Mouse (Mus musculus) midbrain, embryonic 15.5 days (tissue): ENCODE results near the gene Pou2f1. TPM values are rescaled to one million over a fixed set of nuclear protein-coding genes. Genes with fewer than 3 reads are reported as not detected.

Experiments used
- ATAC-seq: fragments of 200-750 bp; cut with Nextera tagmentation; replicated peaks from 2 replicates; pipeline ENCODE4 v1.8.0; 2017; ENCODE audit warnings: moderate TSS enrichment
- H3K27ac ChIP-seq: fragments of 300-500 bp; sonication (generic); 2 replicates; pipeline ENCODE4 v1.5.1; 2015; ENCODE audit warnings: mild to moderate bottlenecking, inconsistent platforms
- H3K27me3 ChIP-seq: fragments of 300-500 bp; sonication (generic); replicated peaks from 2 replicates; pipeline ENCODE4 v1.6.1; 2015; ENCODE audit warnings: inconsistent platforms
- H3K36me3 ChIP-seq: fragments of 300-500 bp; sonication (generic); replicated peaks from 2 replicates; pipeline ENCODE4 v1.6.1; 2015; ENCODE audit warnings: inconsistent platforms
- H3K4me1 ChIP-seq: fragments of 300-500 bp; sonication (generic); 2 replicates; pipeline ENCODE4 v1.6.1; 2015; ENCODE audit warnings: inconsistent platforms
- H3K4me2 ChIP-seq: fragments of 300-500 bp; sonication (generic); 2 replicates; pipeline ENCODE4 v1.6.1; 2015; ENCODE audit warnings: inconsistent platforms, mild to moderate bottlenecking, moderate library complexity
- H3K4me3 ChIP-seq: fragments of 300-500 bp; sonication (generic); 2 replicates; pipeline ENCODE4 v1.5.1; 2015; ENCODE audit warnings: mild to moderate bottlenecking, inconsistent platforms
- H3K9ac ChIP-seq: fragments of 300-500 bp; sonication (generic); 2 replicates; pipeline ENCODE4 v1.6.1; 2015; ENCODE audit warnings: mild to moderate bottlenecking, inconsistent platforms
- H3K9me3 ChIP-seq: fragments of 300-500 bp; sonication (generic); 2 replicates; pipeline ENCODE4 v1.6.1; 2016; ENCODE audit warnings: inconsistent platforms
- WGBS: fragments of 180-500 bp; shearing (Covaris S2); methylation state at CpG from one replicate; pipeline ENCODE4 v1.1.7; 2015; ENCODE audit warnings: mixed read lengths; 5-methylcytosine and 5-hydroxymethylcytosine counted together
- polyA plus RNA-seq: library from polyadenylated mRNA; unstranded; fragments of >200 nt; fragmentation: Nextera tagmentation; extraction: Ambion mirVana; gene quantifications from 2 replicates; pipeline ENCODE4 v1.2.1, GENCODE M21; 2015

The Pou2f1 gene
- polyA plus RNA-seq, 1 experiment from 2014 or later = 30.1 TPM

DNA sequence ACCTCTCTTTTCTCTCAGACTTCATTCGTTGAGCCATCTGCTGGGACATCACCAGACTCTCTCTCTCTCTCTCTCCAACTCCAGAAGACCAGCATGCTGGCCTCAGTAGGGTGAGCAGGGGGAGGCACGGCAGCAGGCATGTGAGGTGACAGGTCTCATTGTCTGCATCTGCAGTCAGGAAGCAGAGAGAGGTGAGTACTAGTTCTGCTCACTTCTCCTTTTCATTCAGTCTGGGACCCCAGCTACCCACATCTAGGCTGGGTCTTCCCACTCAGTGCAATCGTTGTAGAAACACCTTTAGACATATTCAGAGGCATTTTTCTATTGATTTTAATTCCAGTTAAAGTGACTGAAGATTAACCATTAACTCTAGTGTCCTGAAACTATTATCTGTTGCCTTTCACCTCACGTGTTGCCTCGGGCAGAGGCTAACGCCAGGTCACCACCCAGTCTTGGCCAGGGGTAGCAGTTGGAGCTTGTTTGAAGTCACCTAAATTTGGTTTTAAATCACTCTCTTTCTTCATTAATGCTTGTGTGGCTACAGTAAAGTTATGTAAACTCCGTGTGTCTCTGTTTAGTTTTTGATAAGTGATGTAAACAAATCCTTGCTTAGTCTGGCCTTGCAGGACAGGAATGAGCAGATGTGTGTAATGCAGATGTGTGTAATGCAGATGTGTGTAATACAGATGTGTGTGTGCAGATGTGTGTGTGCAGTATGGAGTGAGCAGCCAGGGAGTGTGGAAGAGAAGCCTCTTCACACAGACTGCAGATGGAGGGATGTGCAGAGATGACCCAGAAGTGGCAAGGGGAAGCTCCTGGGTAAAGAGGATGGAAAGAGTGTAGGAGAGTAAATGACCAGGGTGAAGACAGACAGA lies 29.4 kb upstream of the Pou2f1 start:
- Histone ChIP-seq H3K27ac (no peak overlapping the region), H3K9ac (no peak overlapping the region), H3K4me2 (no peak overlapping the region), H3K4me3 (no peak overlapping the region), H3K9me3 (no peaks in the 10 kb centered on the region), H3K36me3 (no peaks in the 10 kb centered on the region), H3K27me3 (no peaks in the 10 kb centered on the region), H3K4me1 (no peaks in the 10 kb centered on the region)
- WGBS = 77% methylated on average over 7 of the region's 7 CpGs
- ATAC-seq = no peak

DNA sequence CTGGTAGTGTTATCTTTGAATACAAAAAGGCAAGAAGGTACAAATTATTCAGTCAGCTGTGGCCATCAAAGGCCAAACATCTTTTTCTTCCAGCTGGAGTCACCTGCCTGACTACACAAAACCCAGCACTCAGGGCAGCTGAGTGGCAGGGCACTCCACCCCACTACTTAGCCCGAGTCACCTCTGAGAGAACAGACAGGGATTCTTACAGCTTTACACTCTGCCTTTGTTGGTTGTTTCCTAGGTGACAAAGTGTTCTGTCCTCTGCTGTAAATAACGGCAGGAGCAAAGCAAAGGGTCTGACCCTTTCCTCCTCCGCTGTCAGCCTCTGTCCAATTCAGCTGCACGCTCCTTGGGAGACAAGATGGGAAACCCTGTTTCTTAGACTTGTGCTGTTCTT lies 21.5 kb upstream of the Pou2f1 start:
- H3K9ac ChIP-seq = no peak overlapping the region
- no peak overlapping the region for H3K4me3 ChIP-seq
- H3K9me3 ChIP-seq = no peaks in the 10 kb centered on the region
- no peaks in the 10 kb centered on the region for H3K36me3 ChIP-seq
- H3K4me2 ChIP-seq = no peak overlapping the region
- 30% methylated on average over 4 of the region's 4 CpGs for WGBS
- H3K27me3 ChIP-seq = no peaks in the 10 kb centered on the region
- no peak overlapping the region for H3K27ac ChIP-seq
- no peaks in the 10 kb centered on the region for H3K4me1 ChIP-seq
- ATAC-seq = no peak

DNA sequence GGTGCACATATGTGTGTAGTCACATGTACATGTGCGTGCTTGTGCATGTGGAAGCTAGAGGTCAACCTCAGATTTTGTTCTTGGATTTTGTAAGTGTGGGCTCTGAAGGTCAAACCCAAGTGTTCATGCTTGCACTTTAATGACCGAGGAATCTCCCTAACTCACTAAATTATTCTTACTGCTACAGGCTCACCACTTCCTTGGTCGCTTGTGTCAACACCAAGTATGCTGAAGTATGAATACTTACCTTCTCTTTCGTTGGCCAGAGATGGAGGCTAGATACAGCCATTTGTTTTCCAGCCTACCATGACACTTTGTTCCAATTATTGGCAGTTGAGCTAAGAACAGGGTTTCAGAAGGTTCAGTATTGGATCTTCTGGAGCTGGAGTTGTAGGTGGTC lies 14.7 kb upstream of the Pou2f1 start:
- Histone ChIP-seq H3K36me3 (no peaks in the 10 kb centered on the region), H3K4me2 (no peak overlapping the region), H3K27me3 (no peaks in the 10 kb centered on the region), H3K4me3 (no peak overlapping the region), H3K9ac (no peak overlapping the region), H3K4me1 (no peaks in the 10 kb centered on the region), H3K27ac (no peak overlapping the region), H3K9me3 (no peaks in the 10 kb centered on the region)
- WGBS = 90% methylated on average over 4 of the region's 4 CpGs
- ATAC-seq = no peak

DNA sequence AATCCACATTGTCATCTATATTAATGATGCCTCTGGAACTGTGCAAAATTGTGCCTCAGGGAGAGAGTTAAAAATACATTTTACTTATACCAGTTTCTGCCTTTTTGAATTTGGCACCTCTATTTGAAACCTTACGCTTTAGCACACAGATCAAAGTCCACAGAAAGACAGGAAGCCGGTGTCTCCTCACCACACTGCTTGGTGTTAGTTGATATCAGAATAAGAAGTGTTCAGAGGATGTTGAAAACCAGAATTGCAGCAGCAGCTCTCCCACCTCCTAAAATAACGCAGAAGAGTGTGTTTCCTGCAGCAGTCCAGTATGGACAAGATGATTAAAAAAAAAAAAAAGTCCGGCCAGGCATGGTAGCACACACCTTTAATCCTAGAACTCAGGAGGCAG lies 13.8 kb upstream of the Pou2f1 start:
- no peaks in the 10 kb centered on the region for H3K36me3 ChIP-seq
- no peaks in the 10 kb centered on the region for H3K27me3 ChIP-seq
- no peak overlapping the region for H3K9ac ChIP-seq
- H3K9me3 ChIP-seq = no peaks in the 10 kb centered on the region
- H3K4me3 ChIP-seq = no peak overlapping the region
- ATAC-seq = no peak
- WGBS = 72% methylated on average over 4 of the region's 4 CpGs
- H3K27ac ChIP-seq = no peak overlapping the region
- H3K4me2 ChIP-seq = no peak overlapping the region
- no peaks in the 10 kb centered on the region for H3K4me1 ChIP-seq

DNA sequence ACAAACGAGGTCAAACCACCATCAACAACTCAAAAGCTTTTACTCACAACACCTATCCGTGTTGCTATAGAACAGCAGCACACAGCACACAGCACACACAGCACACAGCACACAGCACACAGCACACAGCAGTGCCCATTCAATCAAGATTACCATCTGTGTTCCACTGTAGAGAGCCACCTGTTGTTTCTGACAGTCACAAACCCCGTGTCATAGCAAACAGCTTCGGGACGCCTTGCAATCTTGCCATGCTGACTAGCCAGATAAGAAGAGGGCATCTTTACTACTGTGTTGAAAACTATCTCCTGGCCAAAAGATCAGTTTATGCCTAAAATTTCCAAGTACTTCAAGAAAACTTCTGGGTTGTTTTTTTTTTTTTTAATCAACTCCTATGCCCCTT lies 12.1 kb upstream of the Pou2f1 start:
- Histone ChIP-seq H3K36me3 (no peaks in the 10 kb centered on the region), H3K4me3 (no peak overlapping the region), H3K27me3 (no peaks in the 10 kb centered on the region), H3K9ac (no peak overlapping the region), H3K4me1 (no peaks in the 10 kb centered on the region), H3K27ac (no peak overlapping the region), H3K9me3 (no peaks in the 10 kb centered on the region), H3K4me2 (no peak overlapping the region)
- ATAC-seq = no peak
- WGBS = 63% methylated on average over 5 of the region's 5 CpGs

DNA sequence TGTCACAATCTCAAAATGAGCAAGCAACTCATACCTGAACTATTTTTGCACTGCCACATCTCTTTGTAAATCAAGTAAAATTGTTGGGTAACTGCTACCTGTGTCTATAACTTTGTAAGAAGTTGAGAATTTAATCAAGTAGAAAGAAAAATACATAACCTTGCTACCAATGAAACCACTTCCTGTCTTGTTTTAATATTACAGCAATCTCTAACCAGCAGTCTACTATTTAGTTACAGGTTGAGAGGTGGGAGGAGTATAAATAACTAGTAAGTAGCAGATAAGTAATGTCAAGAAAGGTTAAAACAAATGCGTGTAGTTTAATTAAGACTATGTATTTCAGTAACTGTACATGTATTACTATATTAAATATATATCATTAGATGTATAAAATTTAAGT lies 7.6 kb upstream of the Pou2f1 start:
- Histone ChIP-seq H3K4me1 (no peaks in the 10 kb centered on the region), H3K4me2 (no peak overlapping the region), H3K36me3 (no peaks in the 10 kb centered on the region), H3K27me3 (no peaks in the 10 kb centered on the region), H3K4me3 (no peak overlapping the region), H3K27ac (no peak overlapping the region), H3K9ac (no peak overlapping the region), H3K9me3 (no peaks in the 10 kb centered on the region)
- 94% methylated on average over 1 of the region's 1 CpGs for WGBS
- ATAC-seq = no peak

DNA sequence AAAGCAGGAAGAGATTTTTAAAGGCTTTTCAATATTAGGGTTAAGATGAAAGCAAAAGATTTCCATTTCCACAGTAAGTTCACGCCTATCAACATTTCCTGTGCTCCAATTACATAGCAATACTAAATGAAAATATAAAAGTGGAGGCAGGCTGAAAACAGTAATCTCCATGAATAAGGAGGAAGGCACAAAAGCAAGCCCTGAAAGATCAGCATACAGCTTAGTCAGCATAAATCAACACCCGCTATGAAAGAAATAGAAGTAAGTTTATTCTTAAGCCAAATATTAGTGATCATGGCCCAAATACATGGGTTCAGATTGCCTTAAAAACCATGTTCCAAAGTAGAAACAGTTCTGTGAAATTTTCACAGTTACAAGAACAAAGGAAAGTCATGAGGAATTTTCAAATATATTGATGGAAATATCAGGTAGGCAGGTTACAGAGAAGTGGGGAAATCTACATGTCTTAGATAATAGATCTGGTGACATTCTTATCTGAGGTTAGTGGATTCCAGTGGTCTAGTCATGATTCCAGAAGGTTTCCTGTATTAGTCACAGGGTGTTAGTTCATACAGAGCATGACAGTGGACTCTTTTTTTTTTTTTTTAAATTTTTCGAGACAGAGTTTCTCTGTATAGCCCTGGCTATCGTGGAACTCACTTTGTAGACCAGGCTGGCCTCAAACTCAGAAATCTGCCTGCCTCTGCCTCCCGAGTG lies 6.3 kb upstream of the Pou2f1 start:
- H3K36me3 ChIP-seq = no peaks in the 10 kb centered on the region
- H3K9ac ChIP-seq = no peak overlapping the region
- no peak for ATAC-seq
- WGBS = 91% methylated on average over 5 of the region's 5 CpGs
- no peaks in the 10 kb centered on the region for H3K27me3 ChIP-seq
- H3K27ac ChIP-seq = no peak overlapping the region
- H3K4me1 ChIP-seq = no peaks in the 10 kb centered on the region
- H3K4me2 ChIP-seq = no peak overlapping the region
- no peak overlapping the region for H3K4me3 ChIP-seq
- no peaks in the 10 kb centered on the region for H3K9me3 ChIP-seq

DNA sequence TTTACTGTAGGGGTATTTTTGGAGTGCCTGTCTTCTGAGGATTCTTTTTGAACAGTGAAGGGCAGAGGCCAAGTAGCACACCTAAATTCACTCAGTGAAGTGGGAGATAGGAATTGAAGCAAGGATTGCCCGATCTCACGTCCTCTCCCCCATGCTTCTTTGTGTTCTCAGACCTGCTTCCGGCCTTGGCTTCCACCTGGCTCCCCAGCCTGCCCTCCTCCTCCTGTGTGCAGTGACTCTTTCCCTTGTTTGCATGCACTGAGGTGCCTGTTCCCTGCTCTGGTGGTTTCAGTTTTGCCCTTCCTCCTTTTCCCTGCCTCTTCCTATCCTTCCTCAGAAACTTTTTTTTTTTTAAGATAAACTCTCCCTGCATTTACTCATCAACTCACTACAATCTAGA lies 4.5 kb upstream of the Pou2f1 start:
- H3K4me3 ChIP-seq = no peak overlapping the region
- 77% methylated on average over 3 of the region's 3 CpGs for WGBS
- no peak overlapping the region for H3K27ac ChIP-seq
- ATAC-seq = no peak
- H3K9ac ChIP-seq = no peak overlapping the region
- no peak overlapping the region for H3K4me2 ChIP-seq
- no peaks in the 10 kb centered on the region for H3K9me3 ChIP-seq
- no peaks in the 10 kb centered on the region for H3K27me3 ChIP-seq
- no peaks in the 10 kb centered on the region for H3K36me3 ChIP-seq
- no peaks in the 10 kb centered on the region for H3K4me1 ChIP-seq

DNA sequence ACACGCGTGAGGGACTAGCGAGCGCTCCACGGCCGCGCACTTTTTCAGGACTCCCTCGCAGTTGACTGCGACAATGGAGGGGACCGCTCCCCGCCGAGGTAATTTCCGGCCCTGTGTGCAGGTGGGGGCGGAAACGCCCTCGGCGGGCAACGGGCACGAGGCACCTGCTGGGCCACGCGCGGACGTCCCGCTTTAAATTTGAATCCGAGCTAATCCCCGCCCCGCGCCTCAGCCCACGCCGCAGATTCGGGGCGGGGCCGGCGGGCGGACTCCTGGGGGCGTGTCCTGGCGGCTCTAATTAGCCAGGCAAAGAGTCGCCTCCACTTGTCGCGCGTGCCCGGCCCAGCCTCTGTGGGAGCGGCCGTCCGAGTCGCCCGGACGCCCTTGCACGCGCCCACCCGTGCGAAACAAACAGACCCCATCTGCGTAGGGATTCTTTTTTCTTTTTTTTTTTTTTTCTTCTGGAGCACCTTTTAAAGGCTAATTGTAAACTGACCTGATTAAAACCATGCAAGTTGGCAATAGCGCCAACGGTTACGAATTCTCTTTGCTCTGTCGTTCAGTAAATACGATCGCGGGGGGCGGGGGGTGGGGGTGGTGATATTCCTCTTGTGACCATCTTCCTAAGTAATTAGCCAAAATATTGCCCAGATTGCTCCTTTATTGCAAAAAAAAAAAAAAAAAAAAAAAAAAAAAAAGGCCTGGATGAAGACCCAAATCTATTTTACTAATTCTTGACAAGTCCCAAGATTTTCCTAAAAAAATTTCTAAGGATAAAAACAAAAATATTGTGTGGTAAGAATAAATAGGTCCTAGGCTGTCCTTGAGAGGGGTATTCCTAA lies 924 bp upstream of the Pou2f1 start:
- Histone ChIP-seq H3K4me3 (peak overlapping the region; percentile 99), H3K4me1 (peaks cover 26% of the 10 kb centered on the region), H3K9ac (peak overlapping the region; percentile 49; the same call in 1 of the 2 replicates), H3K9me3 (no peaks in the 10 kb centered on the region), H3K4me2 (peak overlapping the region; percentile 63), H3K27ac (peak overlapping the region; percentile 78), H3K27me3 (no peaks in the 10 kb centered on the region), H3K36me3 (no peaks in the 10 kb centered on the region)
- ATAC-seq = peak; percentile 81
- WGBS = 0% methylated on average over 61 of the region's 61 CpGs

DNA sequence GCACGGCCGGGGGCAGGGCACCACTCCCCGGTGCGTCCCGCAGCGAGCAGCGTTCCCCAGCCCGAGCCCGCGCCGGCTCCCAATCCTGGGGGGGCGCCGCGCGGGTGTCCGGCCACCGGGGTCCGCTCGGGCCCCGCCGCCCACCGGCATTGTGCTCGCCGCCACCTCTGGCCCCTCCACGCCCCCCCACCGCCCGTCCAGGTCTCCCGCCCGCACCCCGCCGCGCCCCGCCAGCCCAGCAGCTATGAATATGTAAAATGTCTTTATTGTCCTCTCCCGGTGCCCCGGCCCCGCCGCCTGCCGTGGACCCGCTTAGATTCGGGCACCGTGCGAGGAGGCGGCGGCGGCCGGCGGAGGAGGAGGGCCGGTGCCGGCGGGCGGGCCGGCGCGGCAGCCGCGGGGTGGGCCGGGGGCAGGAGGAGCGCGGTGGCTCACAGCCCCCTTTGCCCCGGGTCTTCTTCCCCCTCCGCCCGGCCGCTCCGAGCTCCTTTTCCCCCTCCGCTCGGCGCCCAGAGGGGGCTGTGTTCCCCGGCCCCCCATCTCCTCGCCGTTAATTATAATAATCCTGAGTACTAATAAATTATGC lies 481 bp downstream of the Pou2f1 start:
- peak; percentile 49 for ATAC-seq
- peaks cover 29% of the 10 kb centered on the region for H3K4me1 ChIP-seq
- H3K4me3 ChIP-seq = peak overlapping the region; percentile 99
- H3K9me3 ChIP-seq = no peaks in the 10 kb centered on the region
- H3K4me2 ChIP-seq = peak overlapping the region; percentile 86
- no peaks in the 10 kb centered on the region for H3K27me3 ChIP-seq
- H3K36me3 ChIP-seq = no peaks in the 10 kb centered on the region
- peak overlapping the region; percentile 97 for H3K9ac ChIP-seq
- H3K27ac ChIP-seq = peak overlapping the region; percentile 93
- 1% methylated on average over 44 of the region's 70 CpGs for WGBS

DNA sequence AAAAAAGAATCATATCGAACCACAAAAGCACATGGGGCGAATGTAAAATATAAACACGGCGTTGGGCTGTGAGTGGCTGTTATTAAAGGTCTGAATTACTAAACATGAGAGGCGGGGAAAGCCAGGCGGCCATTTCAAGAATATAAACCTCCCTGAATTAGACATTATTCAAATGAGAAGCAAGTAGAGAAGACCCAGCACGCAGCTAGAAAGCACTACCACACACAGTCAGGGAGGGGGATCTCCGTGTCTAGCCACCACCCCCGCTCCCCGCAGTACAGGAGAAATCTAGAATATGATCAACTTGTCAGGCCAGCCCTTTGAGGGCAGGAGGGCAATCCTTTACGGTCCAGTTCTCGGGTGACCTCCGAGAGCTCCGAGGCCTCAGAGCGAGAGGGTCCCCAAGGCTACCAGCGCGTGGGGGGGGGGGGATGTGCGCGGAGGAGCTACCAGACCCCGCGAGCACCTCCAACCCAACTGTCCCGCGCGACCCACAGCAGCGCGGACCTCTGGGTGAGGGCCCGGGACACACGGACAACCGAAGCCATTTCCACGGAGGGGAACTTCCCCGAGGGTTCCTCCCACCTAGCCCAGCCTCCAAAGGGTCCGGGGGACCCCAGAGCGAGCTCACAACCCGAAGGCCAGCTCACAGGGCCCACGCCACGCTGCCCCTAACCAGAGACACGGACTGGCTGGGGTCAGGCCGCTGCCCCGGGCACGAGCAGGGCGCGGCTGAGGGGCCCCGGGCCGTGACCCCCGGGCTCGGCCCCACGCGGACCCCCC lies 1.2 kb downstream of the Pou2f1 start:
- Histone ChIP-seq H3K9ac (peak overlapping the region; percentile 97), H3K9me3 (no peaks in the 10 kb centered on the region), H3K36me3 (no peaks in the 10 kb centered on the region), H3K4me3 (peak overlapping the region; percentile 99), H3K27ac (peak overlapping the region; percentile 93), H3K27me3 (no peaks in the 10 kb centered on the region), H3K4me1 (peaks cover 29% of the 10 kb centered on the region), H3K4me2 (peak overlapping the region; percentile 86)
- WGBS = under 1% methylated on average over 41 of the region's 48 CpGs
- ATAC-seq = peak; percentile 32
